Mouse (Mus musculus): Measurements from ENCODE around the gene Nelfb. TPM values are rescaled to one million over a fixed set of nuclear protein-coding genes. Genes with fewer than 3 reads are reported as not detected.

Nelfb gene
- polyA plus RNA-seq, 1 experiment, result 70.5 TPM

- peaks cover 12% of the 10 kb centered on the region for H3K4me1 ChIP-seq (ENCODE audit: control insufficient read depth, insufficient read depth, low read length)
- H3K27me3 ChIP-seq (replicated peaks; ENCODE audit: control insufficient read depth, insufficient read depth, low read length), result no peaks in the 10 kb centered on the region
- peak overlapping the region; percentile 65 for H3K27ac ChIP-seq (ENCODE audit: insufficient read depth, low read depth, low read length)
- peak overlapping the region; percentile 29 for H3K4me3 ChIP-seq (ENCODE audit: insufficient read depth, low read depth, low read length)
- DNase-seq, result no peak
- no peaks in the 10 kb centered on the region for H3K36me3 ChIP-seq (ENCODE audit: control insufficient read depth, insufficient read depth, low read length)
- 62% methylated on average over 4 of the region's 4 CpGs for WGBS
- TF ChIP-seq POLR2A (IDR thresholded peaks at IDR 0.05; ENCODE audit: low read depth, low read length), result no peak
- TF ChIP-seq CTCF (conservative IDR thresholded peaks at IDR 0.05; ENCODE audit: insufficient read depth, insufficient read length, low read depth, low read length), result no peak
These were observed 22.1 kb upstream of the Nelfb start for GRCm38 (mm10) chr2:25233421-25233820.

DNA sequence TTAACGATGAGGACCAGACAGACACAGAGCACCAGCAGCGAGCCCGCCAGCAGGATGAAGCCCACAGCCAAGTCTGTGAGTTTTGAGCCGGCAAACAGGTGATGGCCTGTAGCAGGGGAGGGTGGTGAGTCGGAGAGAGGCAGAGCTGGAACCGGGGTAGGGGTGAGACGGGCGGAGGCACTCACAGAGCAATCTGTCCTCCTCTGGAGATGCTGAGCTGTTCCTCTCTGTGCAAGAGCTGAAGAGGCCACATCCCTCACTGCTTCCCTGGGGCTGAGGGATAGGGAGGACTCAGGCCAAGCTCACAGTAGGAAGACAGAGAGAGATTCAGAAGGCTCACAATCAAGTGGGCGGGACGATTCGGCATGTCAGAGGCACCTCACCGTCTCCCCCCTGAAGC is 19.7 kb upstream of the Nelfb start:
- Histone ChIP-seq H3K27ac (ENCODE audit: insufficient read depth, low read depth, low read length) (no peak overlapping the region), H3K27me3 (replicated peaks; ENCODE audit: control insufficient read depth, insufficient read depth, low read length) (no peaks in the 10 kb centered on the region), H3K36me3 (ENCODE audit: control insufficient read depth, insufficient read depth, low read length) (no peaks in the 10 kb centered on the region), H3K4me1 (ENCODE audit: control insufficient read depth, insufficient read depth, low read length) (peaks cover 7% of the 10 kb centered on the region), H3K4me3 (ENCODE audit: insufficient read depth, low read depth, low read length) (no peak overlapping the region)
- 70% methylated on average over 12 of the region's 12 CpGs for WGBS
- no peak for DNase-seq
- TF ChIP-seq CTCF (conservative IDR thresholded peaks at IDR 0.05; ENCODE audit: insufficient read depth, insufficient read length, low read depth, low read length), result no peak
- no peak for TF ChIP-seq POLR2A (IDR thresholded peaks at IDR 0.05; ENCODE audit: low read depth, low read length)

GRCm38 (mm10) chr2:25230581-25230980 is 19.3 kb upstream of the Nelfb start:
- DNase-seq, result no peak
- peaks cover 2% of the 10 kb centered on the region; the same call in 1 of the 2 replicates for H3K4me1 ChIP-seq (ENCODE audit: control insufficient read depth, insufficient read depth, low read length)
- no peak overlapping the region for H3K27ac ChIP-seq (ENCODE audit: insufficient read depth, low read depth, low read length)
- H3K4me3 ChIP-seq (ENCODE audit: insufficient read depth, low read depth, low read length), result no peak overlapping the region
- 78% methylated on average over 7 of the region's 7 CpGs for WGBS
- H3K27me3 ChIP-seq (replicated peaks; ENCODE audit: control insufficient read depth, insufficient read depth, low read length), result no peaks in the 10 kb centered on the region
- TF ChIP-seq POLR2A (IDR thresholded peaks at IDR 0.05; ENCODE audit: low read depth, low read length) (no peak), CTCF (conservative IDR thresholded peaks at IDR 0.05; ENCODE audit: insufficient read depth, insufficient read length, low read depth, low read length) (no peak)
- H3K36me3 ChIP-seq (ENCODE audit: control insufficient read depth, insufficient read depth, low read length), result no peaks in the 10 kb centered on the region

DNA sequence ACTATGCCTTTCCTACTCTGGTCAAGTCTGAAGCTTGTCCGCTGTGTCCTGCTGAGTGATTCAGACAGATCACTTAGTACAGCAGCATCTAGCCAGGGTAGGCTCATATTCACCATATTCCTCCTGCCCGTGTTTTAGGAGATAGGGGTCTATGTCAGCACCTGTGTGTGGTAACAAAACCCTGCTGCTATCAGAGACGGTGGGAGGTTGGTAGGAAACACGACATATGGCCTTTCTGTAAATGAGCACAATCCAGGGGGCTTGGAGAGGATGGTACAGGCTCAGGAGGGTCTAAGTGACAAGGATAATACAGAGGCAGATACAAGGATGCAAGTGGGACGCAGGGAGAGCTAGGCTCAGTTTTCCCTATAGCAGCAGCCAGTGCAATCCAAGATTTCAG is 18.3 kb upstream of the Nelfb start:
- Histone ChIP-seq H3K36me3 (ENCODE audit: control insufficient read depth, insufficient read depth, low read length) (no peaks in the 10 kb centered on the region), H3K4me3 (ENCODE audit: insufficient read depth, low read depth, low read length) (no peak overlapping the region), H3K27ac (ENCODE audit: insufficient read depth, low read depth, low read length) (no peak overlapping the region), H3K4me1 (ENCODE audit: control insufficient read depth, insufficient read depth, low read length) (no peaks in the 10 kb centered on the region; the same call in 1 of the 2 replicates), H3K27me3 (replicated peaks; ENCODE audit: control insufficient read depth, insufficient read depth, low read length) (no peaks in the 10 kb centered on the region)
- DNase-seq, result no peak
- TF ChIP-seq POLR2A (IDR thresholded peaks at IDR 0.05; ENCODE audit: low read depth, low read length) (no peak), CTCF (conservative IDR thresholded peaks at IDR 0.05; ENCODE audit: insufficient read depth, insufficient read length, low read depth, low read length) (no peak)
- 92% methylated on average over 5 of the region's 5 CpGs for WGBS

DNA sequence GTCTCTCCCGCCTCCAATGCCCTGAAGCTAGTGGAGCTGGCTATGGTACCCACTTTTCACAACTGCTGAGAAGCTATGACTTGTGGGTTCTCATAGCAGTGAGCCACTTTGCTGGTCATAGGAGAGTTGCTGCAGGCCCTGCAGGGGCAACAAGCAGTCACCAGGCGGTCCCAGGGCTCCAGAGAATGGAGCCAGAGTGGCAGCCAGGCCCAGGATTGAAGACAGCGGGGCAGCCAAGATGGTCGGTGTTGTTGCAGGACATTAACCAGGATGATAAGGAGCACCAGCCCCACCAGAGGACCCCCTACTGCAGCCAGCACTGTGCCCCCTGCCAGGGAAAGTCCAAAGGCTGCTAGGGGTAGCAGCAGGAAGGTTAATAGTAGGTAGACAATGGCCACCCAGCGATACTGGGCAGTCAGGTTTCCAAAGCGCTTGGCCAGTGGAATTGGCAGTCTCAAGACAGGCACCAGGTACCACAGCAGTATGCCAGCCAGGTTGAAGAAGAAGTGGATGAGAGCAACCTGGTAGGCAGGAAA is 17.8 kb upstream of the Nelfb start:
- WGBS, result 74% methylated on average over 6 of the region's 6 CpGs
- TF ChIP-seq POLR2A (IDR thresholded peaks at IDR 0.05; ENCODE audit: low read depth, low read length) (no peak), CTCF (conservative IDR thresholded peaks at IDR 0.05; ENCODE audit: insufficient read depth, insufficient read length, low read depth, low read length) (no peak)

GRCm38 (mm10) chr2:25228431-25228889 is 17.2 kb upstream of the Nelfb start:
- Histone ChIP-seq H3K36me3 (ENCODE audit: control insufficient read depth, insufficient read depth, low read length) (no peaks in the 10 kb centered on the region), H3K4me1 (ENCODE audit: control insufficient read depth, insufficient read depth, low read length) (no peaks in the 10 kb centered on the region; the same call in 1 of the 2 replicates), H3K4me3 (ENCODE audit: insufficient read depth, low read depth, low read length) (peak overlapping the region; percentile 4), H3K27ac (ENCODE audit: insufficient read depth, low read depth, low read length) (peak overlapping the region; percentile 32), H3K27me3 (replicated peaks; ENCODE audit: control insufficient read depth, insufficient read depth, low read length) (no peaks in the 10 kb centered on the region)
- peak; percentile 96 for DNase-seq
- TF ChIP-seq CTCF (conservative IDR thresholded peaks at IDR 0.05; ENCODE audit: insufficient read depth, insufficient read length, low read depth, low read length) (peak; percentile 93), POLR2A (IDR thresholded peaks at IDR 0.05; ENCODE audit: low read depth, low read length) (peak; percentile 10)
- WGBS, result under 1% methylated on average over 7 of the region's 7 CpGs

More for the DNA sequence above, 17.8 kb upstream of the Nelfb start:
- Histone ChIP-seq H3K36me3 (ENCODE audit: control insufficient read depth, insufficient read depth, low read length) (no peaks in the 10 kb centered on the region), H3K4me3 (ENCODE audit: insufficient read depth, low read depth, low read length) (no peak overlapping the region), H3K27ac (ENCODE audit: insufficient read depth, low read depth, low read length) (no peak overlapping the region), H3K4me1 (ENCODE audit: control insufficient read depth, insufficient read depth, low read length) (no peaks in the 10 kb centered on the region; the same call in 1 of the 2 replicates), H3K27me3 (replicated peaks; ENCODE audit: control insufficient read depth, insufficient read depth, low read length) (no peaks in the 10 kb centered on the region)
- DNase-seq, result no peak

DNA sequence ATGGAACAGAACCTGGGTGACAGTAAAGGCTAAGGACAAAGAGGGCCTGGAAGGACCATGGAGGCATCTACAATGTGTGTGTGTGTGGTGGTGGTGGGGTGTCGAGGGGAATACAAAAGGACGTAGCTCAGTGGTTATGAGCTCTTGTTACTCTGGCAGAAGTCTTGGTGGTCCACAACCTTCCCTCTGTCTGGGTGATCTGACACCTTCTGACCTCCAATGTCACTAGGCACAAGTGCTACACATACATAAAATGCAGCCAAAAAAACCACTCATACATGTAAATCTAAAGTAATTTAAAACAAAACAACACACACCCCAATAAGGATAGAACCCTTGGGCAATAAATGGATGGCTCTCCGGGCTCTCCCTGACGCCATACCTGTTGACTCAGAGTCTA is 16.1 kb upstream of the Nelfb start:
- Histone ChIP-seq H3K4me1 (ENCODE audit: control insufficient read depth, insufficient read depth, low read length) (no peaks in the 10 kb centered on the region; the same call in 1 of the 2 replicates), H3K36me3 (ENCODE audit: control insufficient read depth, insufficient read depth, low read length) (no peaks in the 10 kb centered on the region), H3K4me3 (ENCODE audit: insufficient read depth, low read depth, low read length) (no peak overlapping the region), H3K27ac (ENCODE audit: insufficient read depth, low read depth, low read length) (no peak overlapping the region), H3K27me3 (replicated peaks; ENCODE audit: control insufficient read depth, insufficient read depth, low read length) (no peaks in the 10 kb centered on the region)
- no peak for DNase-seq
- 86% methylated on average over 4 of the region's 4 CpGs for WGBS
- TF ChIP-seq POLR2A (IDR thresholded peaks at IDR 0.05; ENCODE audit: low read depth, low read length), result no peak

Data from kidney, adult 2 months (tissue).